In genomic region chr1:182191181-182191580, GRCm38 (mm10) we compare ENCODE assay signal across 25 mouse cellular contexts. TPM values are rescaled to one million over a fixed set of nuclear protein-coding genes. Genes with fewer than 3 reads are reported as not detected.
DNase-seq lines count a peak whose midpoint lies in the region; TF ChIP-seq lines count a peak whose summit lies in the region.
"Had no signal": no experiment of that assay in that cellular context is flagged by ENCODE, and none has a peak within 500 bp of the region (broad histone marks: within the 10 kb centered on the region; RNA-seq: fewer than 3 reads in every experiment).

No protein-coding gene starts in this region.

- TF ChIP-seq CTCF in lung, adult 2 months (IDR thresholded peaks at IDR 0.05; ENCODE audit: insufficient read depth, low read length), result no peak

- no peak for TF ChIP-seq POLR2A in lung, adult 2 months (IDR thresholded peaks at IDR 0.05; ENCODE audit: borderline replicate concordance, extremely low read depth, low read depth, low read length)

- 47% methylated on average over 4 of the region's 5 CpGs for WGBS in lung, adult 2 months

- peak; percentile 3 for DNase-seq in lung, postnatal 25 days (ENCODE audit: low spot score)
- DNase-seq in lung, adult 2 months, result no peak
- peak; percentile 37 for DNase-seq in CD4-positive helper T cell, adult 2 months (ENCODE audit: low read depth, low spot score)
- DNase-seq in NIH3T3 (ENCODE audit: low read depth), result peak; percentile 1
- DNase-seq in induced T-regulatory cell, adult 2 months (ENCODE audit: low read depth), result peak; percentile 39
- no peak for DNase-seq in right cerebral cortex, postnatal 10 days (ENCODE audit: low spot score in 2 of 2)
- DNase-seq in right cerebral cortex, adult 18-20 months, result no peak
- no peak for DNase-seq in thymus, postnatal 0 days (ENCODE audit: low spot score)
- DNase-seq: adrenal gland, adult 2 months; adrenal gland, postnatal 25 days; cerebellum, adult 2 months; cerebellum, postnatal 10 days; forebrain, postnatal 0 days; gastrocnemius, postnatal 25 days; heart, adult 11 months; heart, postnatal 4 days had no signal

- no peak overlapping the region for H3K4me3 ChIP-seq in lung, adult 2 months (replicated peaks; ENCODE audit: extremely low read depth, low read depth, low read length)
- H3K4me3 ChIP-seq: embryonic facial prominence, embryonic 10.5 days; forebrain, embryonic 13.5 days; heart, embryonic 13.5 days; hindbrain, embryonic 12.5 days had no signal

- H3K4me1 ChIP-seq in lung, adult 2 months (ENCODE audit: control insufficient read depth, insufficient read depth, low read length), result peaks cover 10% of the 10 kb centered on the region
- H3K4me1 ChIP-seq: forebrain, embryonic 13.5 days; hindbrain, embryonic 12.5 days had no signal

RNA-seq across cellular contexts. Expression of gene Vmn1r1, which starts 26.9 kb away (rescaled TPM):
- not detected in 2 replicates for polyA plus RNA-seq in lung, adult 2 months (2012; rRNA removed)
- not detected in 2 replicates for polyA plus RNA-seq in thymus, postnatal 0 days (2015; fragmentation: Nextera tagmentation; extraction: Ambion mirVana)
- polyA plus RNA-seq: adrenal gland, adult 2 months; cerebellum, adult 2 months; embryonic facial prominence, embryonic 10.5 days; embryonic facial prominence, embryonic 14.5 days; forebrain, embryonic 13.5 days; forebrain, postnatal 0 days; G1E; heart, embryonic 13.5 days; heart, postnatal 0 days; hindbrain, embryonic 12.5 days; hindbrain, embryonic 16.5 days; intestine, embryonic 14.5 days had no signal

Comparison
In these comparisons a context has a peak if more than half of its experiments do, and no peak if none do; other contexts are left out.
1. DNase-seq: peak in lung, postnatal 25 days (single experiment), CD4-positive helper T cell, adult 2 months (single experiment), NIH3T3 (single experiment) and induced T-regulatory cell, adult 2 months (single experiment); none in lung, adult 2 months (single experiment), right cerebral cortex, postnatal 10 days (0 of 2), right cerebral cortex, adult 18-20 months (single experiment) and thymus, postnatal 0 days (single experiment).